Mouse (Mus musculus) C2C12 (cell line): ENCODE measurements around the gene Pcdh9.

ENCODE experiments used
- CTCF ChIP-seq: IDR thresholded peaks from one replicate; pipeline ENCODE4 v1.5.1; 2011; ENCODE audit not compliant: control insufficient read depth, insufficient read depth, insufficient read length
- MYOD1 ChIP-seq: IDR thresholded peaks from one replicate; pipeline ENCODE4 v1.6.1; 2011; ENCODE audit warnings: low read depth; ENCODE audit not compliant: control insufficient read depth, insufficient read length

- TF ChIP-seq CTCF: no peak
- no peak for TF ChIP-seq MYOD1
These were observed 814.7 kb downstream of the Pcdh9 start for GRCm38 (mm10) chr14:93075761-93076160.
